Mouse (Mus musculus): Measurements from ENCODE around the gene Klk9.

The Klk9 gene

DNA sequence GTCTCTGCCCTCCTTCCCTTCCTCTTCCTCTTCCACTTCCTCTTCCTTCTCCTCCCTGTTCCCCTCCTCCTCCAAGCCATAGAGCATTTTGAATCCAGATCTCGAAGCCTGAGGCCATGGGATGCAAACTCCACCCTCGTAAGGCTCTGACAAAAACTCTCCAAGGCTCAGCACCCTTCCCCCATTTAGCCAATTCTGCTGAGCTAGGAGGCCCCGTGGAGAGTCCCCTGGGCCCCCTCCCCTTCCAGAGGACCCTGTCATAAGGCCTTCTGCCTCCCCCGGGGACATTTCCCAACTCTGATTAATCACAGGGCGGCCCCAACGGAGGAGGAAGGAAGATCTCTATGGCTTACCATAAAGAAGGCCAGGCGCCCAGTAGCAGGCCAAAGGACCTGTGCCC lies at the start of gene Klk9:
Gene Klk9, plus strand, starts transcription at position 301 of the 400 bp plus-strand sequence.
- DNase-seq (ENCODE audit: low spot score), result no peak

DNA sequence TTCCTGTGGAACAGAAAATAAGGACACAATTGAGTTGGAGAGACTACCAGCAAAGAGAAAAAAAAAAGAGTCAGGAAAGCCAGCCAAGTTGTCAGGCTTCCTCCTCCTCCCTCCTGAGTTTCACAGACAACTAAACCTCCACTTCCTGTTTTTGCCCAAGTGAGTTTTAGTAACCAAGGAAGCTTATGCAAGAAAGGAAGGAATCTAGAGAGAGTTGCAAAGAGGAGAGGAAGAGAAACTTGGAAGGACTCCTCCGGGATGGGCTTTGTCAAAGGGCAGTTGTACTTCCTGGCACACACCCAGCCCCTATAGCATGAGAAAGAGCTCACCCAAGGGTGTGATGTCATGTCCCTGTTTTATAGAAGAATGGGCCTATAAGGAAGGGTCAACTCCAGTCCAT lies 43.9 kb upstream of the Klk9 start:
- no peak for DNase-seq (ENCODE audit: low spot score)

DNA sequence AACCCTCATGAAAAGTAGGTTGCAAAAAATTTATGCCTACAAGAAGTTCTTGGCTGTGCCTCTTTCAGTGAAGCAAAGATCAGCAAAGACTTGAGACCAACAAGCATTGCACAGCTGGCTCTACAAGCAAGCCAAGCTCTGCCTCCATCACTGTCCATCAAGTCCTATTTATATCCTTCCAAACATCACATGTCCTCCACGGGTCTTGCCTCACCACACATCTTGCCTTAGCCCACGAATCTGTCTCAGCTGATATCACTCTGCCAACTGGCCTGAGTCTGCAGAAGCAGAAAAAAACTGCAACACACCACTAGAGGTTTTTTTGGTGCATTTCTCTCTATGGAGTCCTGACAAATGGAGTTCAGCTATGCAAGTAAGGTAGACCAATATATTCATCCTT lies 38.9 kb upstream of the Klk9 start:
- no peak for DNase-seq (ENCODE audit: low spot score)

DNA sequence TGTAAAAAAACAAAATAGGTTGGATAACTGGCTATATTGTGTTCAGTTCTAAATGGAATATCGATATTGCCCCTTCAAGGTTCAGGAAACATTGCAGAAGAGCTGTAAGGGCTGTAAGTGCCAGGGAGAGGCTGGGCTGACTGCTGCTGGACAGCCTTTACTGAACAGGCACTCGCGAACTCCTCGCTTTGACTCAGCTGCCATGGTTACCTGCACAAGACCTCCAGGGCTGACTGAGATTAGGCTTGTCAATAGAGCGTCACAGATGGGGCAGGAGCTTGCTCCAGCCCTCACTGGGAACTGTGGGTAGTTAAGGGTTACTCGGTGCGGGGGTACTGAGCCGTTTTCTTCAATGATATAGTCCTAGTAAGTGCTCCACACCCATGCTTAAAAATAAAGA lies 25.2 kb upstream of the Klk9 start:
- DNase-seq (ENCODE audit: low spot score), result no peak

DNA sequence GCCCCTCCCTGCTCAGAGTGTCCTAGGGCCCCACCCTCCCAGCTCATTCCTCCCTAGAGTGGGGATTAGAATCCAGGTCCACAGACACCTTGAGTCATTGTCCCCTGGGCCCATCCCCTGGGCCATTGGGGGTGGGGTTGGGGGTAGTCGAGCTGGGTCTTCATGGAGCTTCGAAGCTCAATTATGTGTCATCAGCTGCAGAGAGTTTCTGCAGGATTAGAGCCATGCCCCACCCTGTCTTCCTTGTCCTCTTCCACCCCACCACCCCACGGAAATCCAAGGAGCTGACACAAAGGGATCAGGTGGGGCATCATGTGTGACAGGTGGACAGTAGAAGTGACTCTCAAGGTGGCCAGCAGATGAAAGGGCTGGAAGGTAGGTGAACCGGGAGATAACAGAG lies 23.1 kb upstream of the Klk9 start, which contains the start of gene Klk12:
Gene Klk12, plus strand, starts transcription at position 301 of the 400 bp plus-strand sequence.
- no peak for DNase-seq (ENCODE audit: low spot score)

- no peak for DNase-seq (ENCODE audit: low spot score)
Observed at GRCm38 (mm10) chr7:43769636-43770035, 22.1 kb upstream of the Klk9 start.

DNA sequence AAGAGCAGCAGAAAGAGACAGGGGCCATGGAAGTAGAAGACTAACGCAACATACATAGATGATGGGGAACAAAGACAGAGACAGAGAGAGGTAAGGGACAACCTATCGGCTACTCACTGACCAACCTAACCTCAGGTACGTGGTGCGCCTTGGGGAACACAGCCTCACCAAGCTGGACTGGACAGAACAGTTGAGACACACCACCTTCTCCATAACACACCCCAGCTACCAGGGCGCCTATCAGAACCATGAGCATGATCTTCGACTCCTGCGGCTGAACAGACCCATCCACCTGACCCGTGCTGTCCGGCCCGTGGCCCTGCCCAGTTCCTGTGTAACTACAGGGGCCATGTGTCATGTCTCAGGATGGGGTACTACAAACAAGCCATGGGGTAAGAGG lies 21.0 kb upstream of the Klk9 start:
- DNase-seq (ENCODE audit: low spot score), result no peak

DNA sequence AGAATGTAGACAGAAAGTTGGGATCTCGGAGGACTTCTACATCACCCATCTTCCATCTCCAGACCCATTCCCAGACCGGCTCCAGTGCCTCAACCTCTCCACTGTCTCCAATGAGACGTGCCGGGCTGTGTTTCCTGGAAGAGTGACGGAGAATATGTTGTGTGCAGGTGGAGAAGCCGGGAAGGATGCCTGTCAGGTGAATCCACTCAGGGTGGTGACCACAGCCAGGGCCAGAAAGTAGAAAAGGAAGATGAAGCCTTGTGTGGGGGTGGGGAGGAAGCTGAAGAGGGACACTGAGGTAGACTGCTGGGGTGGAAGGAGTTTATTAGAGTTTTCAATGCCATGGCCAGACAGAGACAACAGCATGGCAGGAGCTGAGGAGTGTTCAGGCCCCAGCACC lies 19.8 kb upstream of the Klk9 start:
- DNase-seq (ENCODE audit: low spot score), result no peak

DNA sequence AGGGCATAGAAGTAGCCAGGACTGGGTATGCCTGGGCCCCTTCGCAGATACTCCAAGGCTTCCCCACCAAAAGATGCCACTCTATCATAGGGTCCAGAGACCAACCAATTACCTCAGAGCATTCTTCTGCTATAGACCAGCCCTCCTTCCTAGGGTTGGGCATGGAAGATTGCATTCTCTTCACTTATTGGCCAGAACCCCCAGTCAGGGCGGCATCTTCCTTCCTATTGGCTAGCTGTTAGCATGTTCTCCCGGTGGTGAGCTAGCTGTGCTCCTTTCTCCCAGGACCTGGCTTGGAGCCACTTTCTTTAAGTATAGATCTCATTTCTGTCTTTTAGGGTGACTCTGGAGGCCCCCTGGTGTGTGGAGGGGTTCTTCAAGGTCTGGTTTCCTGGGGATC lies 18.8 kb upstream of the Klk9 start:
- DNase-seq (ENCODE audit: low spot score), result no peak

DNA sequence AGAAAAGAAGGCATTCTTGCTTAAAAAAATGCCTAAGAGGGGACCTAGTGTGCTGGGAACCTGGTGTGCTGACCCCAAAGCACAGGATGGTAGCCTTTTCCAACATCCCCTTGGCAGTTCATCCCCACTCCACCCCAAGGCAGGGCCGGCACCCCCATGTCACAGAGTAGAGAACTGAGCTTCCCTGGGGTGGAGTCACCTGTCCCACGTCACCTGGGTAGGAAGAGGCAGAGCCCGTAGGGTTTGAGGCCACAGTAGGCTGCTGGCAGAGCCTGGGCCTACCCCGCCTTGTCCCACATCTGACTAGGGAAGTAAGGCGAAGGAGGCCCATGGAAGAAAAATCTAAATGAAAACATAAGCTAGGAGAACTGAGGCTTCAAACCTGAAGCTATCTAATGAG lies 17.3 kb upstream of the Klk9 start, which contains the start of gene Klk11:
Gene Klk11, plus strand, starts transcription at position 241 of the 400 bp plus-strand sequence.
- no peak for DNase-seq (ENCODE audit: low spot score)

DNA sequence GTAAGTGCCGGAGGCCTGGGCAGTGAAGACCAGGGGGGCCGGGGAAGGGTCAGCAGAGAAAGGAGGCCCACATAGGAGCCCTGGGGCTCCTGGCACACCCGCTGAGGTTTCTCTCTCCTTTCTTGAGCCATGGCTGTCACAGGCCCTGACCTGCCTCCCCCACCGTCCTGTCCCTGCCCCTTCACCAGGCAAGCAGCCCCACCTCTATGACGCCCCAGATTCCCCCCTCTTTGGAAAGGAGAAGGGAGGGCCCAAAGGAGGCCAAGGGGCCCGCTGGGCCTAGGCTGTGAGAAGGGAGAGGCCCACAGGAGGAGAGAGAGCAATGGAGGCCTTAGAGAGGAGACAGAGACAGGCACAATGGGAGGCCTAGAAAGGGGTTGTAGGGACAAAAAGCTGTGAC lies 16.9 kb upstream of the Klk9 start:
- DNase-seq (ENCODE audit: low spot score), result no peak

GRCm38 (mm10) chr7:43775311-43776057 lies 16.2 kb upstream of the Klk9 start:
- DNase-seq (ENCODE audit: low spot score), result no peak

DNA sequence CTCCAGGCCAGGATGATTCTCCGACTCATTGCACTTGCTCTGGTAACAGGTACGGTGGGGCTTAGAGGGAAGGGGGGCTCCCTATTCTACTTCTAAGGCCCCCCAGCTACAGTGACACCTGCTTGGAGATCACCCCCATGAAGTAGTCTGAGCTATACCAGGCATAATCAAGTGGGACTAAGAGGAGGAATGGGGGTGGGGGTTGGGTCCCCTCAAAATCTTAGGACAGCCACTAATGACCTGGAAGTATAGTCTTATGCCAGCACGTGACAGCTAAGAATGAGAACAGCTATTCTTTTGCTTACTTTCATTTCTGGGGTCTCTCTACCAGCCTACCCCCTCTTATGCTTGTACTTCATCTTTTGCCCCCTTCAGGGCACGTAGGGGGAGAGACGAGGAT lies 15.2 kb upstream of the Klk9 start:
- DNase-seq (ENCODE audit: low spot score), result no peak

GRCm38 (mm10) chr7:43777423-43777822 lies 14.3 kb upstream of the Klk9 start:
- DNase-seq (ENCODE audit: low spot score), result no peak

DNA sequence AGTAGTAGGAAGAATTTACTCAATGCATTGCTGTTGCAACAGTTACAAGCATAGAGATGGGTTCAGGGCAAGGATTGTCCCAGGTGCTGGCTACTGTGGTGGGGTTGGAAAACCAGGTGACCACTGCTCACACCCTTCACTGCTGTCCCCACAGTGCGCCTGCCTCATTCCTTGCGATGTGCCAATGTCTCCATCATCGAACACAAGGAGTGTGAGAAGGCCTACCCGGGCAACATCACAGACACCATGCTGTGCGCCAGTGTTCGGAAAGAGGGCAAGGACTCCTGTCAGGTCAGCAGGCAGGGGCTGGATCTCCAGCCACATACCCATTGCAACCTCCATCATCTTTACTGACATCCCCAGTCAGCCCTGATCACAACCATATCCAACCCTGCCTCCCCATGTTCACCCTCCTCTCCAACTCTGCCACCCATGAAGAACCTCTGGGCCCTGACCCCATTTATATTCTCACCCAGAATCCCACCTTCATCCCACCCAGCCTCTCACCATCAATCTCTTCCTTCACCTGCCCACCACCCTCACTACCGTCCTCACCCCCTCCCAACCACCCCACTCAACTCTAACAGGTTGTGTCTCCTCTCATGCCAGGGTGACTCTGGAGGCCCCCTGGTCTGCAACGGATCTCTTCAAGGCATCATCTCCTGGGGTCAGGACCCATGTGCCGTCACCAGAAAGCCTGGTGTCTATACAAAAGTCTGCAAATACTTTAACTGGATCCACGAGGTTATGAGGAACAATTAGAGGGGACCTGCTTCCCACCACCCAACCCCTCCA lies 13.3 kb upstream of the Klk9 start:
- no peak for DNase-seq (ENCODE audit: low spot score)

DNA sequence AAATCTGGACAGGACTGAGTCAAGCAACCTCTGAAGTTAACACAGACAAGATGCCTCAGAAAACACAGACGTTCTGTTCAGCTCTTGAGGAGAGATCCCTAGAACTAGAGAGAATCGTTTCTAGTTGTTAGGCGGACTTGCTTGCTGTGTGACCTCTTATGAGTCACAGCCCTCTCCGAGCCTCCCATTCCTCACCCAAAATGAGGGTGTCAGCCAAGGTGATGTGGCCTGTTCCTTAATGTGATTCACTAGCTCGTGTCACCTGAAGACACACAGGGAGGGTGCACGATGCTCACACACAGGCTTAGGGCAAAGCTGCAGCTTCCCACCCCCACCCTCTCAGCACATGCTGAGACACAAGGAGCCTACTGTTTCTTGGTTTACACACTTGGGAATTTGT lies 11.4 kb upstream of the Klk9 start:
- no peak for DNase-seq (ENCODE audit: low spot score)

- DNase-seq (ENCODE audit: low spot score), result no peak
Observed at GRCm38 (mm10) chr7:43780746-43781145, 10.9 kb upstream of the Klk9 start, which contains the start of gene Klk10. Klk10 (plus strand) TSS chr7:43781035.

DNA sequence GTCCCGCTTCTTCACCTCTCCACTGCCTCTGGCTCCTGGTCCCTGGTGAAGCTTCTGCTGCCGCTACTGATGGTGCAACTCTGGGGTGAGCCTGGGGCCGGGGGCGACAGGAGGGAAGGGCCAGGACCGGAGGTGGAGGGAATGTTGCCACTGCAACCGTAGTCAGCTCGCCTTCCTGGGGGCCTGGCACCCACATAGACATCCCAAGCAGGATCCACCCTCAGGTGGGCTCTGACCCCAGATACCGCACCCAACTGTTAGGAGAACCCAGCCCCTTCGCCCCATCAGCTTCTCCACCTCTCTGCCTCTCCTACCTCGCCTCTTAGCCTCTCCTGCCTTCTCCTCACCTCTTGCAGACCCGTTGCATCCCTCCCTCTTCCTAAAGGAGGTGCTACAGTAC lies 10.2 kb upstream of the Klk9 start:
- DNase-seq (ENCODE audit: low spot score), result no peak

DNA sequence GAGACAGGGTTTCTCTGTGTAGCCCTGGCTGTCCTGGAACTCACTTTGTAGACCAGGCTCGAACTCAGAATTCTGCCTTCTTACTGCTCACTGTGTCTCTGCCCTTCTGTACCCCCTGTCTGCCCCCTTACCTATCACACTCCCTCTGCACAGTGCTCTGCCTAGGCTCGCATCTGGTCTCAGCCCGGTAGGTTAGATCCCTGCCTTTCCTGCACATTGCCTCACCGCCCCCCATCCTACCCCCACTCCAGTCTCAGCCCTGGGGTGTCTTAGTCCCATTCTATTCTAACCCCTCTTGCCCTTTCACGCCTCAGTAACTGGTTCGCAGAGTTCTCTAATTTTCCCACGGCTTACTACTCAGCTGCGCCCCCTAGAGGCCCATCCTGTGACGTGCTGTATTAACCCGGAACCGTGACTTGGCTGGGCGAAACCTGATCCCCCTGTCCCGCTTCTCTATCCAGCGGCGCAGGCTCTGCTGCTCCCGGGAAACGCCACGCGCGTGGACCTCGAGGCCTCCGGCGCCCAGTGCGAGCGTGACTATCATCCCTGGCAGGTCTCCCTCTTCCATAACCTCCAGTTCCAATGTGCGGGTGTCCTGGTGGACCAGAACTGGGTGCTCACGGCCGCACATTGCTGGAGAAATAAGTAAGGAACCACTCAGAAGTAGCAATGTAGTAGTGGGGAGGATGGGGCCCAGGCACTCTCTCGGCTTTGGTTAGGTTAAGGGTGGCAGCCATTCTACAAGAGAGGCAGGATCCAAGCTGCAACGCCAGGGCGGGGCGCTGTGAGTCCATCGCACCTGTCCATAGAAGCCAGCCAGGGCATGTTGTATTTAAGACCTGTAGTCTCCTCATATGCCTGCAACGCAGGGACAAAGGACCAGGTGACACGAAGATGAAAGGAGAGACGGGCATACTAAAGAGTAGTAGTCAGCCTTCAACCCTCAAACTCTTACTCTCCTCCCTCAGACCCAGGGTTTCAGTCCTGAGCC lies 9.1 kb upstream of the Klk9 start:
- DNase-seq (ENCODE audit: low spot score), result peak; percentile 82

GRCm38 (mm10) chr7:43785286-43785685 lies 6.4 kb upstream of the Klk9 start:
- DNase-seq (ENCODE audit: low spot score), result no peak

DNA sequence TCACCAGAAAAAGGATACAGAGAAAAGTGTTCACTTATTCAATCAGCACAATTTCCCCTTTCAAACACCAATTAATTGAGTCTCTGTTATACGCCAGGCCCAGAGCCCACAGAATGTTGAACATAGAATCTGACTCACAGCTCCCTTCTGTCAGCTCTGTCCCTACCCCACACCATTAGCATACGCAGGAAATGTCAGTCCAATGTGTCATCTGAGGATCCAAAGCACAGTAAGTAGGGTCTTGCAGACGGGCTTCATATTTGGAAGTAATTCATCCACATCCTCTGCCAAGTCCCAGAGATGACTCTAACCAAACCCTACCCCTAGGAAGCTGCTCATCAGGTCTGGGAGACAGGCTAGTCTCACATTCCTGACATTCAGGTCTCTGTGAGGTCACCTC lies 3.6 kb upstream of the Klk9 start:
- no peak for DNase-seq (ENCODE audit: low spot score)

GRCm38 (mm10) chr7:43789295-43789694 lies 2.4 kb upstream of the Klk9 start:
- DNase-seq (ENCODE audit: low spot score), result no peak

Measured in ovary, postnatal 14 days (tissue).